Comparison of ENCODE assay signal across 27 mouse cellular contexts in the genomic region with DNA sequence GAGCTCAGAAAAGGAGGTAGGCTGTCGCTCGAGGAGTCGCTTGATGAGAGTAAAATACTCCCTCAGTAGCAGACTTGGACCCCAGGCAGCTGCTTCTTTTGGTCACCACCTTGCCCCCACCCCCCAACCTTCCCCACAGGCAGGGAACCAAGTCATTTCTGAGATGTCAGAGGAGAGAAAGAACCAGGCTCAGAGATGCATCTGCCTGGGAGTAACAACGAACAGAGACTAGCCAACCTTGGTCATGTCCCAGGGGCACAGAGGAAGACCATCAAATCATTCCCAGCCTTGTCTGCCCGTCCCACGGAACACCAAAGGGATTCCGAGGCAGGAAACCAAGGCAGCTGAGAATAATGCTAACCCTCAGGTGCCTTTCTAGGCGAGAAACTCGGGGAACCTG.
DNase-seq lines count a peak whose midpoint lies in the region; ATAC-seq and TF ChIP-seq lines count a peak whose summit lies in the region.
"Had no signal": no experiment of that assay in that cellular context is flagged by ENCODE, and none has a peak within 500 bp of the region (broad histone marks: within the 10 kb centered on the region; RNA-seq: fewer than 3 reads in every experiment).

No protein-coding gene starts in this region.

- WGBS in hindbrain, embryonic 13.5 days: 74% methylated on average over 9 of the region's 9 CpGs
- WGBS in hindbrain, postnatal 0 days: 67% methylated on average over 9 of the region's 9 CpGs
- 58% methylated on average over 9 of the region's 9 CpGs for WGBS in neural tube, embryonic 14.5 days
- WGBS in forebrain, embryonic 15.5 days: 79% methylated on average over 9 of the region's 9 CpGs

- H3K9ac ChIP-seq in hindbrain, embryonic 13.5 days: no peak overlapping the region
- no peak overlapping the region for H3K9ac ChIP-seq in hindbrain, postnatal 0 days (replicated peaks; ENCODE audit: low read length)
- H3K9ac ChIP-seq in neural tube, embryonic 14.5 days (replicated peaks; ENCODE audit: low read depth, low read length): no peak overlapping the region
- H3K9ac ChIP-seq in forebrain, embryonic 15.5 days (replicated peaks): no peak overlapping the region
- H3K9ac ChIP-seq: forebrain, embryonic 13.5 days; forebrain, postnatal 0 days; heart, embryonic 13.5 days; hindbrain, embryonic 12.5 days had no signal

- H3K4me2 ChIP-seq in hindbrain, embryonic 13.5 days: no peak overlapping the region
- H3K4me2 ChIP-seq in hindbrain, postnatal 0 days (ENCODE audit: low read depth, low read length): no peak overlapping the region
- no peak overlapping the region for H3K4me2 ChIP-seq in neural tube, embryonic 14.5 days (ENCODE audit: low read depth, low read length)
- H3K4me2 ChIP-seq in forebrain, embryonic 15.5 days (replicated peaks): no peak overlapping the region
- H3K4me2 ChIP-seq: forebrain, embryonic 13.5 days; heart, embryonic 13.5 days; hindbrain, embryonic 12.5 days had no signal

- DNase-seq in hindbrain, postnatal 0 days (ENCODE audit: low spot score): no peak
- no peak for DNase-seq in layer of hippocampus, adult 2 months (ENCODE audit: low spot score in 2 of 2)
- DNase-seq in layer of hippocampus, postnatal 25 days (ENCODE audit: extremely low spot score in 1 of 2, low spot score in 1 of 2): no peak
- DNase-seq: adrenal gland, postnatal 10 days; adrenal gland, postnatal 36 days; B cell, adult 2 months; cerebellum, adult 18-20 months; cerebellum, adult 9-10 months; cerebellum, postnatal 14 days; forebrain, postnatal 0 days; gastrocnemius, adult 2 months; gastrocnemius, postnatal 14 days; heart, adult 18-20 months; heart, postnatal 14 days; heart, postnatal 4 days had no signal

- H3K4me3 ChIP-seq in hindbrain, embryonic 13.5 days: no peak overlapping the region
- no peak overlapping the region for H3K4me3 ChIP-seq in hindbrain, postnatal 0 days (ENCODE audit: low read length)
- no peak overlapping the region for H3K4me3 ChIP-seq in layer of hippocampus, adult 2 months
- no peak overlapping the region for H3K4me3 ChIP-seq in neural tube, embryonic 14.5 days (ENCODE audit: low read depth, low read length)
- H3K4me3 ChIP-seq in forebrain, embryonic 15.5 days: no peak overlapping the region
- H3K4me3 ChIP-seq: forebrain, embryonic 10.5 days; forebrain, embryonic 13.5 days; gastrocnemius, adult 2 months; heart, embryonic 13.5 days; hindbrain, embryonic 12.5 days had no signal

- ATAC-seq in hindbrain, embryonic 13.5 days (ENCODE audit: low FRiP score): no peak
- ATAC-seq in hindbrain, postnatal 0 days: no peak
- no peak for ATAC-seq in neural tube, embryonic 14.5 days (ENCODE audit: low read depth)
- ATAC-seq in forebrain, embryonic 15.5 days (replicated peaks): no peak
- ATAC-seq: forebrain, embryonic 13.5 days; forebrain, postnatal 0 days; inflammation-experienced regulatory T-cells, adult 6 months; intestine, embryonic 16.5 days; Patski had no signal

- H3K4me1 ChIP-seq in hindbrain, embryonic 13.5 days (replicated peaks): peaks cover 14% of the 10 kb centered on the region
- H3K4me1 ChIP-seq in hindbrain, postnatal 0 days (ENCODE audit: insufficient read depth, low read length): peaks cover 6% of the 10 kb centered on the region; the same call in 1 of the 2 replicates
- H3K4me1 ChIP-seq in neural tube, embryonic 14.5 days (ENCODE audit: control insufficient read depth, insufficient read depth, low read length): peaks cover 9% of the 10 kb centered on the region; the same call in 1 of the 2 replicates
- peaks cover 19% of the 10 kb centered on the region for H3K4me1 ChIP-seq in forebrain, embryonic 15.5 days
- H3K4me1 ChIP-seq: heart, embryonic 13.5 days had no signal

- no peak for TF ChIP-seq CTCF in hindbrain, postnatal 0 days (IDR thresholded peaks at IDR 0.05; ENCODE audit: low read depth)
- no peak for TF ChIP-seq CTCF in layer of hippocampus, adult 2 months (conservative IDR thresholded peaks at IDR 0.05)

- 0 out of 2 replicates have a peak overlapping the region, but pooled peaks have one; percentile 1 for H3K27ac ChIP-seq in hindbrain, embryonic 13.5 days
- H3K27ac ChIP-seq in hindbrain, postnatal 0 days: no peak overlapping the region
- H3K27ac ChIP-seq in layer of hippocampus, adult 2 months: peak overlapping the region; percentile 64
- H3K27ac ChIP-seq in neural tube, embryonic 14.5 days (ENCODE audit: low read depth, low read length): peak overlapping the region; percentile 45; the same call in 1 of the 2 replicates
- no peak overlapping the region for H3K27ac ChIP-seq in forebrain, embryonic 15.5 days (replicated peaks)
- H3K27ac ChIP-seq: forebrain, embryonic 10.5 days; forebrain, embryonic 13.5 days; gastrocnemius, adult 2 months; heart, embryonic 13.5 days; hindbrain, embryonic 12.5 days had no signal

- H3K9me3 ChIP-seq in hindbrain, embryonic 13.5 days: no peaks in the 10 kb centered on the region
- H3K9me3 ChIP-seq in hindbrain, postnatal 0 days (ENCODE audit: low read length): no peaks in the 10 kb centered on the region
- H3K9me3 ChIP-seq in neural tube, embryonic 14.5 days (ENCODE audit: control insufficient read depth, low read length): no peaks in the 10 kb centered on the region
- H3K9me3 ChIP-seq in forebrain, embryonic 15.5 days: no peaks in the 10 kb centered on the region
- H3K9me3 ChIP-seq: forebrain, embryonic 10.5 days; forebrain, embryonic 13.5 days; heart, embryonic 13.5 days; hindbrain, embryonic 12.5 days had no signal

- H3K36me3 ChIP-seq in hindbrain, embryonic 13.5 days: no peaks in the 10 kb centered on the region
- no peaks in the 10 kb centered on the region for H3K36me3 ChIP-seq in hindbrain, postnatal 0 days (ENCODE audit: insufficient read depth, low read length)
- no peaks in the 10 kb centered on the region for H3K36me3 ChIP-seq in neural tube, embryonic 14.5 days (ENCODE audit: control insufficient read depth, insufficient read depth, low read length)
- H3K36me3 ChIP-seq in forebrain, embryonic 15.5 days: no peaks in the 10 kb centered on the region
- H3K36me3 ChIP-seq: forebrain, embryonic 10.5 days; G1E; heart, embryonic 13.5 days; hindbrain, embryonic 12.5 days had no signal

- no peaks in the 10 kb centered on the region for H3K27me3 ChIP-seq in hindbrain, embryonic 13.5 days
- H3K27me3 ChIP-seq in hindbrain, postnatal 0 days (ENCODE audit: insufficient read depth, low read length): no peaks in the 10 kb centered on the region
- H3K27me3 ChIP-seq in neural tube, embryonic 14.5 days (ENCODE audit: control insufficient read depth, insufficient read depth, low read length): no peaks in the 10 kb centered on the region
- H3K27me3 ChIP-seq in forebrain, embryonic 15.5 days: no peaks in the 10 kb centered on the region
- H3K27me3 ChIP-seq: CH12.LX; forebrain, embryonic 13.5 days; heart, embryonic 13.5 days; hindbrain, embryonic 12.5 days; Patski had no signal

Comparison
In these comparisons a context has a peak if more than half of its experiments do, and no peak if none do; other contexts are left out.
1. H3K27ac ChIP-seq: peak in hindbrain, embryonic 13.5 days (single experiment), layer of hippocampus, adult 2 months (single experiment) and neural tube, embryonic 14.5 days (single experiment); none in hindbrain, postnatal 0 days (single experiment) and forebrain, embryonic 15.5 days (single experiment).